Mouse (Mus musculus) intestine, embryonic 16.5 days (tissue): ENCODE results near the gene Gnpat. TPM values are rescaled to one million over a fixed set of nuclear protein-coding genes. Genes with fewer than 3 reads are reported as not detected.
"Not testable (repeated sequence)": the region's sequence is repeated elsewhere in the genome, so short reads cannot be mapped to it uniquely, and the experiment has no call there.

Experiments used
- ATAC-seq: fragments of 200-750 bp; cut with Nextera tagmentation; 2 replicates; pipeline ENCODE4 v1.8.0; 2017; ENCODE audit warnings: moderate TSS enrichment, moderate library complexity
- H3K27ac ChIP-seq: fragments of 300-500 bp; sonication (generic); 2 replicates; pipeline ENCODE4 v1.5.1; 2014; ENCODE audit warnings: mild to moderate bottlenecking, low read length
- H3K27me3 ChIP-seq: fragments of 300-500 bp; sonication (generic); replicated peaks from 2 replicates; pipeline ENCODE4 v1.6.1; 2014; ENCODE audit warnings: low read length, control low read depth, mixed read lengths; ENCODE audit not compliant: control insufficient read depth, insufficient read depth
- H3K36me3 ChIP-seq: fragments of 300-500 bp; sonication (generic); 2 replicates; pipeline ENCODE4 v1.6.1; 2014; ENCODE audit warnings: low read length, control low read depth; ENCODE audit not compliant: control insufficient read depth, insufficient read depth
- H3K4me1 ChIP-seq: fragments of 300-500 bp; sonication (generic); 2 replicates; pipeline ENCODE4 v1.6.1; 2014; ENCODE audit warnings: low read length, control low read depth, mixed read lengths; ENCODE audit not compliant: control insufficient read depth, insufficient read depth
- H3K4me2 ChIP-seq: fragments of 300-500 bp; sonication (generic); 2 replicates; pipeline ENCODE4 v1.6.1; 2014; ENCODE audit warnings: low read depth, low read length, control low read depth
- H3K4me3 ChIP-seq: fragments of 300-500 bp; sonication (generic); 2 replicates; pipeline ENCODE4 v1.5.1; 2014; ENCODE audit warnings: mild to moderate bottlenecking, low read length
- H3K9ac ChIP-seq: fragments of 300-500 bp; sonication (generic); 2 replicates; pipeline ENCODE4 v1.6.1; 2014; ENCODE audit warnings: low read depth, low read length
- H3K9me3 ChIP-seq: fragments of 300-500 bp; sonication (generic); 2 replicates; pipeline ENCODE4 v1.6.1; 2016; ENCODE audit warnings: low read length, control low read depth; ENCODE audit not compliant: control insufficient read depth
- WGBS: fragments of 180-500 bp; shearing (Covaris S2); extraction: QIAGEN DNeasy Blood & Tissue Kit; methylation state at CpG from one replicate; pipeline ENCODE4 v1.1.7; 2014; 5-methylcytosine and 5-hydroxymethylcytosine counted together
- polyA plus RNA-seq: library from polyadenylated mRNA; unstranded; fragments of >200 nt; fragmentation: Nextera tagmentation; extraction: Ambion mirVana; gene quantifications from 2 replicates; pipeline ENCODE4 v1.2.1, GENCODE M21; 2015

Gene Gnpat
- polyA plus RNA-seq, 1 experiment from 2014 or later = 83.6 TPM

GRCm38 (mm10) chr8:124837956-124838355, 24.9 kb upstream of the Gnpat start:
- no peak for ATAC-seq
- Histone ChIP-seq H3K4me3 (no peak overlapping the region), H3K36me3 (peaks cover 20% of the 10 kb centered on the region), H3K27ac (no peak overlapping the region), H3K4me1 (peaks cover 3% of the 10 kb centered on the region; the same call in 1 of the 2 replicates), H3K9me3 (no peaks in the 10 kb centered on the region), H3K9ac (no peak overlapping the region), H3K27me3 (no peaks in the 10 kb centered on the region), H3K4me2 (no peak overlapping the region)
- WGBS = 86% methylated on average over 2 of the region's 2 CpGs

- Histone ChIP-seq H3K27me3 (no peaks in the 10 kb centered on the region), H3K9me3 (no peaks in the 10 kb centered on the region), H3K4me2 (no peak overlapping the region), H3K9ac (no peak overlapping the region), H3K27ac (no peak overlapping the region), H3K4me3 (no peak overlapping the region), H3K36me3 (peaks cover 20% of the 10 kb centered on the region), H3K4me1 (no peaks in the 10 kb centered on the region)
- no peak for ATAC-seq
- 92% methylated on average over 10 of the region's 10 CpGs for WGBS
Measured at GRCm38 (mm10) chr8:124839371-124839770, 23.5 kb upstream of the Gnpat start.

- ATAC-seq = no peak
- 94% methylated on average over 7 of the region's 7 CpGs for WGBS
- Histone ChIP-seq H3K9me3 (no peaks in the 10 kb centered on the region), H3K27ac (no peak overlapping the region), H3K27me3 (no peaks in the 10 kb centered on the region), H3K4me3 (no peak overlapping the region), H3K9ac (no peak overlapping the region), H3K36me3 (peaks cover 20% of the 10 kb centered on the region), H3K4me1 (no peaks in the 10 kb centered on the region), H3K4me2 (no peak overlapping the region)
Measured at GRCm38 (mm10) chr8:124840900-124841299, 21.9 kb upstream of the Gnpat start.

GRCm38 (mm10) chr8:124841775-124842174, 21.1 kb upstream of the Gnpat start:
- Histone ChIP-seq H3K4me2 (no peak overlapping the region), H3K27ac (no peak overlapping the region), H3K9ac (no peak overlapping the region), H3K4me3 (no peak overlapping the region), H3K27me3 (no peaks in the 10 kb centered on the region), H3K9me3 (no peaks in the 10 kb centered on the region), H3K4me1 (no peaks in the 10 kb centered on the region), H3K36me3 (peaks cover 20% of the 10 kb centered on the region)
- ATAC-seq = no peak
- 88% methylated on average over 10 of the region's 10 CpGs for WGBS

- H3K27ac ChIP-seq, ATAC-seq, H3K27me3 ChIP-seq, H3K4me3 ChIP-seq, H3K9ac ChIP-seq, H3K4me2 ChIP-seq, H3K9me3 ChIP-seq, H3K4me1 ChIP-seq: not testable (repeated sequence)
- peaks cover 20% of the 10 kb centered on the region for H3K36me3 ChIP-seq
- 52% methylated on average over 1 of the region's 1 CpGs for WGBS
Measured at GRCm38 (mm10) chr8:124842929-124843328, 19.9 kb upstream of the Gnpat start.

- peaks cover 11% of the 10 kb centered on the region for H3K36me3 ChIP-seq
- H3K4me2 ChIP-seq = no peak overlapping the region
- H3K9me3 ChIP-seq = no peaks in the 10 kb centered on the region
- WGBS = 71% methylated on average over 3 of the region's 3 CpGs
- no peaks in the 10 kb centered on the region for H3K27me3 ChIP-seq
- H3K9ac ChIP-seq = no peak overlapping the region
- ATAC-seq = no peak
- H3K27ac ChIP-seq = no peak overlapping the region
- H3K4me1 ChIP-seq = no peaks in the 10 kb centered on the region
- no peak overlapping the region for H3K4me3 ChIP-seq
Measured at GRCm38 (mm10) chr8:124845131-124845530, 17.7 kb upstream of the Gnpat start.

- Histone ChIP-seq H3K36me3 (0 out of 2 replicates have a peak, but pooled peaks cover 7% of the 10 kb centered on the region), H3K27me3 (no peaks in the 10 kb centered on the region), H3K4me1 (no peaks in the 10 kb centered on the region), H3K27ac (no peak overlapping the region), H3K4me3 (no peak overlapping the region), H3K9me3 (no peaks in the 10 kb centered on the region), H3K9ac (no peak overlapping the region), H3K4me2 (no peak overlapping the region)
- WGBS = 82% methylated on average over 5 of the region's 5 CpGs
- ATAC-seq = no peak
Measured at GRCm38 (mm10) chr8:124845573-124845972, 17.3 kb upstream of the Gnpat start.

GRCm38 (mm10) chr8:124853511-124853910, 9.3 kb upstream of the Gnpat start:
- Histone ChIP-seq H3K9ac (no peak overlapping the region), H3K4me2 (no peak overlapping the region), H3K27ac (no peak overlapping the region), H3K36me3 (peaks cover 45% of the 10 kb centered on the region), H3K4me1 (no peaks in the 10 kb centered on the region), H3K4me3 (no peak overlapping the region), H3K27me3 (no peaks in the 10 kb centered on the region), H3K9me3 (peaks cover 24% of the 10 kb centered on the region)
- no peak for ATAC-seq
- 90% methylated on average over 1 of the region's 1 CpGs for WGBS

- no peak overlapping the region for H3K9ac ChIP-seq
- peaks cover 18% of the 10 kb centered on the region for H3K9me3 ChIP-seq
- peaks cover 46% of the 10 kb centered on the region for H3K36me3 ChIP-seq
- H3K27ac ChIP-seq = no peak overlapping the region
- H3K4me1 ChIP-seq = peaks cover 10% of the 10 kb centered on the region; the same call in 1 of the 2 replicates
- no peaks in the 10 kb centered on the region for H3K27me3 ChIP-seq
- no peak for ATAC-seq
- no peak overlapping the region for H3K4me3 ChIP-seq
- no peak overlapping the region for H3K4me2 ChIP-seq
Measured at GRCm38 (mm10) chr8:124859466-124859865, 3.4 kb upstream of the Gnpat start.

- H3K36me3 ChIP-seq = peaks cover 39% of the 10 kb centered on the region
- H3K4me2 ChIP-seq = no peak overlapping the region
- ATAC-seq = no peak
- 95% methylated on average over 3 of the region's 3 CpGs for WGBS
- H3K4me1 ChIP-seq = peaks cover 13% of the 10 kb centered on the region; the same call in 1 of the 2 replicates
- no peak overlapping the region for H3K9ac ChIP-seq
- no peak overlapping the region for H3K27ac ChIP-seq
- no peaks in the 10 kb centered on the region for H3K27me3 ChIP-seq
- H3K9me3 ChIP-seq = peaks cover 11% of the 10 kb centered on the region
- H3K4me3 ChIP-seq = no peak overlapping the region
Measured at GRCm38 (mm10) chr8:124860188-124860587, 2.6 kb upstream of the Gnpat start.
